Mouse (Mus musculus) brain, embryonic 14.5 days (tissue): ENCODE results near the gene Rrp9. TPM values are rescaled to one million over a fixed set of nuclear protein-coding genes. Genes with fewer than 3 reads are reported as not detected.

ENCODE experiments used
- DNase-seq: peaks from one replicate; pipeline ENCODE4 v3.0.0-alpha.2; 2011; ENCODE audit warnings: low read depth
- CTCF ChIP-seq: fragments of 200-500 bp; IDR thresholded peaks from 2 replicates; pipeline ENCODE4 v1.5.1; 2012; ENCODE audit warnings: inconsistent platforms, mild to moderate bottlenecking, moderate library complexity, borderline replicate concordance; ENCODE audit not compliant: insufficient read depth, insufficient read length; ENCODE audit errors: extremely low read depth
- POLR2A ChIP-seq: fragments of 200-500 bp; IDR thresholded peaks from 2 replicates; pipeline ENCODE4 v1.6.1; 2012; ENCODE audit warnings: mild to moderate bottlenecking, inconsistent platforms, borderline replicate concordance; ENCODE audit not compliant: poor library complexity, insufficient read depth, insufficient read length, severe bottlenecking; ENCODE audit errors: extremely low read depth
- polyA plus RNA-seq: library from polyadenylated mRNA; depleted of rRNA; stranded (reverse); fragments of >200 nt; gene quantifications from 2 replicates; pipeline ENCODE4 v1.2.3, GENCODE M21; 2012

Rrp9 gene
- polyA plus RNA-seq, 1 experiment: 44.6 TPM

- no peak for TF ChIP-seq CTCF
- no peak for TF ChIP-seq POLR2A
- DNase-seq: no peak
These were observed 3.9 kb upstream of the Rrp9 start for GRCm38 (mm10) chr9:106471892-106472291.

GRCm38 (mm10) chr9:106472321-106472720 lies 3.4 kb upstream of the Rrp9 start:
- DNase-seq: no peak
- TF ChIP-seq POLR2A: no peak
- no peak for TF ChIP-seq CTCF

- no peak for TF ChIP-seq CTCF
- no peak for TF ChIP-seq POLR2A
- DNase-seq: no peak
These were observed 2.5 kb upstream of the Rrp9 start for GRCm38 (mm10) chr9:106473081-106473752.

GRCm38 (mm10) chr9:106473753-106474105 lies 2.0 kb upstream of the Rrp9 start:
- no peak for DNase-seq

GRCm38 (mm10) chr9:106474456-106474855 lies 1.3 kb upstream of the Rrp9 start:
- peak; percentile 80 for DNase-seq
- TF ChIP-seq POLR2A (no peak), CTCF (peak; percentile 78)

More at GRCm38 (mm10) chr9:106473753-106474105, 2.0 kb upstream of the Rrp9 start:
- no peak for TF ChIP-seq CTCF
- TF ChIP-seq POLR2A: no peak

GRCm38 (mm10) chr9:106475046-106475445 lies 717 bp upstream of the Rrp9 start:
- TF ChIP-seq CTCF: no peak
- TF ChIP-seq POLR2A: no peak
- no peak for DNase-seq

- TF ChIP-seq CTCF (no peak), POLR2A (no peak)
These were observed 500 bp downstream of the Rrp9 start for GRCm38 (mm10) chr9:106476002-106476923.

GRCm38 (mm10) chr9:106476924-106477484 lies 1.2 kb downstream of the Rrp9 start, which contains the start of gene Parp3:
TSS of gene Parp3 (minus strand) at chr9:106476949.
- TF ChIP-seq CTCF: peak; percentile 98
- TF ChIP-seq POLR2A: peak; percentile 17; the same call in 1 of the 2 replicates
- DNase-seq: peak; percentile 100

More at GRCm38 (mm10) chr9:106476002-106476923, 500 bp downstream of the Rrp9 start:
- no peak for DNase-seq

GRCm38 (mm10) chr9:106477649-106478048 lies 1.9 kb downstream of the Rrp9 start:
- DNase-seq: no peak
- TF ChIP-seq POLR2A: no peak
- TF ChIP-seq CTCF: no peak

- TF ChIP-seq CTCF (no peak), POLR2A (no peak)
- DNase-seq: no peak
These were observed 2.3 kb downstream of the Rrp9 start for GRCm38 (mm10) chr9:106478101-106478500.

- no peak for DNase-seq
- TF ChIP-seq CTCF (no peak), POLR2A (no peak)
These were observed 4.8 kb downstream of the Rrp9 start for GRCm38 (mm10) chr9:106480541-106480940.

GRCm38 (mm10) chr9:106481075-106481474 lies 5.3 kb downstream of the Rrp9 start:
- TF ChIP-seq CTCF (no peak), POLR2A (no peak)
- no peak for DNase-seq

GRCm38 (mm10) chr9:106481676-106482075 lies 5.9 kb downstream of the Rrp9 start:
- TF ChIP-seq POLR2A (no peak), CTCF (no peak)
- DNase-seq: no peak
